14 mouse cellular contexts compared by ENCODE assay signal in genomic region chr13:9061394-9061793, GRCm38 (mm10). TPM values are rescaled to one million over a fixed set of nuclear protein-coding genes. Genes with fewer than 3 reads are reported as not detected.
A peak's percentile ranks its signal among the peaks of the same experiment; 100 is the strongest.
DNase-seq lines count a peak whose midpoint lies in the region; ATAC-seq lines count a peak whose summit lies in the region.
"Had no signal": no experiment of that assay in that cellular context is flagged by ENCODE, and none has a peak within 500 bp of the region (broad histone marks: within the 10 kb centered on the region; RNA-seq: fewer than 3 reads in every experiment).

No protein-coding gene starts in this region.

- H3K36me3 ChIP-seq in heart, embryonic 14.5 days (ENCODE audit: control insufficient read depth, insufficient read depth, low read length), result no peaks in the 10 kb centered on the region
- H3K36me3 ChIP-seq in midbrain, embryonic 11.5 days (ENCODE audit: control insufficient read depth, insufficient read depth, low read length), result no peaks in the 10 kb centered on the region
- no peaks in the 10 kb centered on the region for H3K36me3 ChIP-seq in midbrain, embryonic 14.5 days (ENCODE audit: control insufficient read depth, insufficient read depth, low read length)
- H3K36me3 ChIP-seq: limb, embryonic 15.5 days had no signal

- H3K4me3 ChIP-seq in heart, embryonic 14.5 days (ENCODE audit: control insufficient read depth in 1 of 2, insufficient read depth in 1 of 2, low read depth in 1 of 2, low read length in 2 of 2), result no peak overlapping the region
- no peak overlapping the region for H3K4me3 ChIP-seq in midbrain, embryonic 11.5 days (ENCODE audit: low read depth, low read length)
- H3K4me3 ChIP-seq in midbrain, embryonic 14.5 days (replicated peaks; ENCODE audit: low read depth, low read length), result no peak overlapping the region
- H3K4me3 ChIP-seq: layer of hippocampus, adult 2 months; left cerebral cortex, adult 2 months; limb, embryonic 15.5 days had no signal

- H3K9me3 ChIP-seq in heart, embryonic 14.5 days (ENCODE audit: control insufficient read depth, low read length), result no peaks in the 10 kb centered on the region
- H3K9me3 ChIP-seq in midbrain, embryonic 11.5 days (ENCODE audit: control insufficient read depth, low read length), result no peaks in the 10 kb centered on the region
- H3K9me3 ChIP-seq in midbrain, embryonic 14.5 days (ENCODE audit: control insufficient read depth, low read length), result no peaks in the 10 kb centered on the region
- H3K9me3 ChIP-seq: limb, embryonic 15.5 days had no signal

- 12% methylated on average over 4 of the region's 4 CpGs for WGBS in heart, embryonic 14.5 days
- 74% methylated on average over 4 of the region's 4 CpGs for WGBS in midbrain, embryonic 11.5 days
- 75% methylated on average over 4 of the region's 4 CpGs for WGBS in midbrain, embryonic 14.5 days

- peak overlapping the region; percentile 31 for H3K4me2 ChIP-seq in heart, embryonic 14.5 days (ENCODE audit: low read length)
- H3K4me2 ChIP-seq in midbrain, embryonic 11.5 days, result no peak overlapping the region
- H3K4me2 ChIP-seq in midbrain, embryonic 14.5 days (ENCODE audit: low read length), result no peak overlapping the region
- H3K4me2 ChIP-seq: limb, embryonic 15.5 days had no signal

- H3K4me1 ChIP-seq in heart, embryonic 14.5 days (ENCODE audit: control insufficient read depth in 2 of 2, insufficient read depth in 2 of 2, low read length in 2 of 2), result peaks cover 4% of the 10 kb centered on the region in 2 experiments; a peak in 1 of 4 replicates
- no peaks in the 10 kb centered on the region for H3K4me1 ChIP-seq in midbrain, embryonic 11.5 days (ENCODE audit: control insufficient read depth, insufficient read depth, low read length)
- H3K4me1 ChIP-seq in midbrain, embryonic 14.5 days (ENCODE audit: control insufficient read depth, insufficient read depth, low read length), result no peaks in the 10 kb centered on the region

- ATAC-seq in heart, embryonic 14.5 days (ENCODE audit: insufficient number of reproducible peaks, insufficient read depth, low FRiP score, low read depth), result no peak
- ATAC-seq in midbrain, embryonic 11.5 days (ENCODE audit: low FRiP score), result peak; percentile 72
- no peak for ATAC-seq in midbrain, embryonic 14.5 days (ENCODE audit: low FRiP score, low TSS enrichment)
- ATAC-seq: activated CD4-positive, CD25-positive, alpha-beta regulatory T cell, adult 4 months; midbrain, embryonic 16.5 days had no signal

- intact Hi-C loops in heart, postnatal 25 days (cut with DNase I), result no loop called here
- intact Hi-C loops in left cerebral cortex, postnatal 14 days (cut with DNase I), result no loop called here

- H3K9ac ChIP-seq in heart, embryonic 14.5 days (ENCODE audit: low read length), result no peak overlapping the region
- H3K9ac ChIP-seq in midbrain, embryonic 11.5 days (ENCODE audit: low read length), result no peak overlapping the region
- H3K9ac ChIP-seq in midbrain, embryonic 14.5 days (replicated peaks; ENCODE audit: low read length), result no peak overlapping the region
- H3K9ac ChIP-seq: limb, embryonic 15.5 days had no signal

- no peak overlapping the region for H3K27ac ChIP-seq in heart, embryonic 14.5 days (replicated peaks in 1 of 2; ENCODE audit: control insufficient read depth in 1 of 2, insufficient read depth in 1 of 2, low read depth in 2 of 2, low read length in 2 of 2)
- H3K27ac ChIP-seq in midbrain, embryonic 11.5 days (ENCODE audit: low read depth, low read length), result no peak overlapping the region
- no peak overlapping the region for H3K27ac ChIP-seq in midbrain, embryonic 14.5 days (replicated peaks; ENCODE audit: low read depth, low read length)
- H3K27ac ChIP-seq: layer of hippocampus, adult 2 months; left cerebral cortex, adult 2 months; limb, embryonic 15.5 days had no signal

- no peaks in the 10 kb centered on the region for H3K27me3 ChIP-seq in heart, embryonic 14.5 days (ENCODE audit: control insufficient read depth, insufficient read depth, low read length)
- no peaks in the 10 kb centered on the region for H3K27me3 ChIP-seq in midbrain, embryonic 11.5 days (ENCODE audit: control insufficient read depth, insufficient read depth, low read length)
- H3K27me3 ChIP-seq in midbrain, embryonic 14.5 days (ENCODE audit: control insufficient read depth, insufficient read depth, low read length), result no peaks in the 10 kb centered on the region
- H3K27me3 ChIP-seq: limb, embryonic 15.5 days had no signal

- no peak for DNase-seq in heart, postnatal 25 days (ENCODE audit: low spot score)
- no peak for DNase-seq in midbrain, embryonic 11.5 days (ENCODE audit: low spot score, missing footprints)
- no peak for DNase-seq in midbrain, embryonic 14.5 days
- peak; percentile 23 for DNase-seq in brain, adult 2 months (ENCODE audit: low read depth, low spot score)
- no peak for DNase-seq in thymus, postnatal 25 days
- DNase-seq in left cerebral cortex, postnatal 14 days (ENCODE audit: low spot score in 2 of 2), result no peak
- DNase-seq: cerebellum, postnatal 25 days; lung, postnatal 4 days had no signal

RNA-seq across cellular contexts. Expression of gene Larp4b, which starts 32.3 kb away (rescaled TPM):
- polyA plus RNA-seq in heart, embryonic 14.5 days (2014; fragmentation: Nextera tagmentation; extraction: Ambion mirVana), result 36.1 and 36.5 TPM in 2 replicates
- total RNA-seq in heart, postnatal 25 days (2021), result 10 to 100 TPM; 76.3 to 81.3 TPM
- polyA plus RNA-seq in midbrain, embryonic 11.5 days (2014; fragmentation: Nextera tagmentation; extraction: Ambion mirVana), result 36.9 and 37.7 TPM in 2 replicates
- polyA plus RNA-seq in midbrain, embryonic 14.5 days (2014; fragmentation: Nextera tagmentation; extraction: Ambion mirVana), result 45.6 and 51.6 TPM in 2 replicates
- total RNA-seq in left cerebral cortex, postnatal 14 days (2021), result 10 to 100 TPM; 88.9 to 91.0 TPM
